Mouse (Mus musculus) left cerebral cortex, postnatal 14 days (tissue): ENCODE data around the gene Rpl7l1. TPM values are rescaled to one million over a fixed set of nuclear protein-coding genes. Genes with fewer than 3 reads are reported as not detected.
"Not testable (repeated sequence)": the region's sequence is repeated elsewhere in the genome, so short reads cannot be mapped to it uniquely, and the experiment has no call there.

Experiments
- DNase-seq, 2 experiments: peaks; one replicate each; pipeline ENCODE4 v3.0.0; 2021 to 2022; ENCODE audit warnings: low spot score in 2 of 2, mixed read lengths in 1 of 2
- intact Hi-C: fragments of 180-260 bp; cut with DNase I; formaldehyde crosslinking; loops from one replicate; pipeline ENCODE4 v1.15.1; 2025
- total RNA-seq, 2 experiments: library from RNA; stranded (reverse); gene quantifications; 2 replicates each; pipeline ENCODE4 v1.2.3; 2021

Rpl7l1 gene
- total RNA-seq, 2 experiments from 2014 or later, result 49.1 to 49.6 TPM

- intact Hi-C loops, result loop anchor here (2.0 kb wide), 1 partner anchor 106 kb away; no protein-coding TSS in a partner anchor
- no peak for DNase-seq
Measured at GRCm38 (mm10) chr17:46783222-46783565, 722 bp upstream of the Rpl7l1 start.

- no peak for DNase-seq
- intact Hi-C loops, result loop anchor here (2.0 kb wide), 1 partner anchor 107 kb away; no protein-coding TSS in a partner anchor
Measured at GRCm38 (mm10) chr17:46781876-46782275, 596 bp downstream of the Rpl7l1 start.

GRCm38 (mm10) chr17:46776087-46776486, 6.4 kb downstream of the Rpl7l1 start:
- intact Hi-C loops, result no loop called here
- DNase-seq, result no peak

- DNase-seq, result no peak
- intact Hi-C loops, result no loop called here
Measured at GRCm38 (mm10) chr17:46775070-46775469, 7.4 kb downstream of the Rpl7l1 start.

- intact Hi-C loops, result no loop called here
- no peak for DNase-seq
Measured at GRCm38 (mm10) chr17:46774131-46774472, 8.4 kb downstream of the Rpl7l1 start.

GRCm38 (mm10) chr17:46773278-46774130, 9.0 kb downstream of the Rpl7l1 start:
- DNase-seq, result no peak
- intact Hi-C loops, result loop anchor here (2.0 kb wide), 1 partner anchor 61 kb away; no protein-coding TSS in a partner anchor

GRCm38 (mm10) chr17:46772404-46773277, 9.8 kb downstream of the Rpl7l1 start, which contains the start of gene 2310039H08Rik:
TSS of gene 2310039H08Rik (plus strand) at chr17:46772635.
- peak; percentile 79 to 87 for DNase-seq
- intact Hi-C loops, result loop anchor here (2.0 kb wide), 1 partner anchor 60 kb away; no protein-coding TSS in a partner anchor

- intact Hi-C loops, result loop anchor here (2.0 kb wide), 1 partner anchor 59 kb away; no protein-coding TSS in a partner anchor
- DNase-seq, result no peak
Measured at GRCm38 (mm10) chr17:46772038-46772403, 10.5 kb downstream of the Rpl7l1 start.

- DNase-seq, result no peak
- intact Hi-C loops, result loop anchor here (2.0 kb wide), 1 partner anchor 59 kb away; no protein-coding TSS in a partner anchor
Measured at GRCm38 (mm10) chr17:46771616-46772015, 10.9 kb downstream of the Rpl7l1 start.

GRCm38 (mm10) chr17:46771025-46771424, 11.4 kb downstream of the Rpl7l1 start:
- no peak for DNase-seq
- intact Hi-C loops, result no loop called here

GRCm38 (mm10) chr17:46770546-46770945, 11.9 kb downstream of the Rpl7l1 start:
- DNase-seq, result no peak
- intact Hi-C loops, result no loop called here

- DNase-seq, result no peak
- intact Hi-C loops, result no loop called here
Measured at GRCm38 (mm10) chr17:46767868-46768267, 14.6 kb downstream of the Rpl7l1 start.

- intact Hi-C loops, result not testable (repeated sequence)
- DNase-seq, result peak; percentile 39 to 71
Measured at GRCm38 (mm10) chr17:46764916-46765315, 17.6 kb downstream of the Rpl7l1 start.

- no peak for DNase-seq
- intact Hi-C loops, result no loop called here
Measured at GRCm38 (mm10) chr17:46763544-46763943, 18.9 kb downstream of the Rpl7l1 start, which contains the start of gene Ptcra. TSS of gene Ptcra (minus strand) at chr17:46763712.

- DNase-seq, result peak in 1 of 2 experiments; percentile 41
- intact Hi-C loops, result no loop called here
Measured at GRCm38 (mm10) chr17:46758753-46759152, 23.7 kb downstream of the Rpl7l1 start.

- DNase-seq, result peak; percentile 99
- intact Hi-C loops, result no loop called here
Measured at GRCm38 (mm10) chr17:46751794-46752556, 30.5 kb downstream of the Rpl7l1 start, which contains the start of gene Cnpy3. TSS of gene Cnpy3 (minus strand) at chr17:46752214.

GRCm38 (mm10) chr17:46751056-46751793, 31.2 kb downstream of the Rpl7l1 start:
- intact Hi-C loops, result no loop called here
- peak; percentile 50 to 76 for DNase-seq

GRCm38 (mm10) chr17:46750580-46750979, 31.9 kb downstream of the Rpl7l1 start:
- DNase-seq, result no peak

More at GRCm38 (mm10) chr17:46750580-46750979, 31.9 kb downstream of the Rpl7l1 start:
- intact Hi-C loops, result no loop called here
